Mouse (Mus musculus) spleen, adult 2 months (tissue): ENCODE measurements around the gene Stx2.

Experiments
- CTCF ChIP-seq: fragments of 200-500 bp; IDR thresholded peaks from 2 replicates; pipeline ENCODE4 v1.5.1; 2011; ENCODE audit warnings: mild to moderate bottlenecking, inconsistent platforms; ENCODE audit not compliant: insufficient read depth, insufficient read length, insufficient replicate concordance; ENCODE audit errors: extremely low read depth
- POLR2A ChIP-seq: fragments of 200-500 bp; IDR thresholded peaks from 2 replicates; pipeline ENCODE4 v1.6.1; 2011; ENCODE audit warnings: low read depth, low read length, inconsistent platforms

GRCm38 (mm10) chr5:129000706-129001468 is 7.5 kb downstream of the Stx2 start:
- TF ChIP-seq CTCF (no peak), POLR2A (no peak)
